Mouse (Mus musculus) adrenal gland, postnatal 10 days (tissue): ENCODE measurements around the gene Ftl1. TPM values are rescaled to one million over a fixed set of nuclear protein-coding genes. Genes with fewer than 3 reads are reported as not detected.
A peak's percentile ranks its signal among the peaks of the same experiment; 100 is the strongest.

Experiments
- DNase-seq: peaks from one replicate; pipeline ENCODE4 v3.0.0; 2021; ENCODE audit warnings: mixed read lengths
- microRNA-seq: library from miRNA; unstranded; fragments of <30 nt; microRNA quantifications from one replicate; pipeline ENCODE4 v1.2.0, GENCODE M21; 2021
- total RNA-seq, 2 experiments: library from RNA; stranded (reverse); gene quantifications; 2 replicates each; pipeline ENCODE4 v1.2.3; 2021

The Ftl1 gene
- total RNA-seq, 2 experiments from 2014 or later = 527 to 606 TPM

- DNase-seq = peak; percentile 41
Observed at GRCm38 (mm10) chr7:45413113-45413863, 46.4 kb downstream of the Ftl1 start, which contains the start of gene Ntf5. Gene Ntf5, plus strand, starts transcription at chr7:45413695.

- no peak for DNase-seq
Observed at GRCm38 (mm10) chr7:45412421-45412820, 47.3 kb downstream of the Ftl1 start.

- no peak for DNase-seq
Observed at GRCm38 (mm10) chr7:45409497-45410163, 50.1 kb downstream of the Ftl1 start.

GRCm38 (mm10) chr7:45408949-45409348, 50.7 kb downstream of the Ftl1 start:
- no peak for DNase-seq

GRCm38 (mm10) chr7:45408351-45408750, 51.3 kb downstream of the Ftl1 start:
- no peak for DNase-seq

Small RNA genes within 50 kb of the gene (microRNA-seq; reads per million reads assigned to microRNA genes)
- 2.3 reads per million for gene Gm22133

Other genes with a start within 250 kb of the Ftl1 start
- under 1 TPM in 1 of 2 experiments, not detected in 1; 0.30 TPM for gene Dkkl1, start 247.7 kb downstream of the Ftl1 start, total RNA-seq
- gene Tead2, start 244.1 kb downstream of the Ftl1 start, total RNA-seq = 10 to 100 TPM; 21.0 to 24.0 TPM
- gene Cd37, start 220.8 kb downstream of the Ftl1 start, total RNA-seq = 10 to 100 TPM; 13.9 to 17.6 TPM
- gene Slc6a16, start 218.8 kb downstream of the Ftl1 start, total RNA-seq = under 1 TPM in 1 of 2 experiments, not detected in 1; 0.12 TPM
- under 1 TPM in 1 of 2 experiments, not detected in 1; 0.42 TPM for gene Slc6a21, start 182.4 kb downstream of the Ftl1 start, total RNA-seq
- 10 to 100 TPM; 15.9 to 26.8 TPM for gene Trpm4, start 126.1 kb downstream of the Ftl1 start, total RNA-seq
- 10 to 100 TPM; 10.7 to 47.8 TPM for gene Hrc, start 124.6 kb downstream of the Ftl1 start, total RNA-seq
- gene Ppfia3, start 92.9 kb downstream of the Ftl1 start, total RNA-seq = 1 to 10 TPM; 1.9 to 3.0 TPM
- 1 to 10 TPM in 1 of 2 experiments, under 1 TPM in 1; 0.90 to 2.9 TPM for gene Lin7b, start 89.3 kb downstream of the Ftl1 start, total RNA-seq
- 100 to 1,000 TPM; 208 to 341 TPM for gene Snrnp70, start 64.1 kb downstream of the Ftl1 start, total RNA-seq
- gene Kcna7, start 54.2 kb downstream of the Ftl1 start, total RNA-seq = 1 to 10 TPM in 1 of 2 experiments, under 1 TPM in 1; 0.75 to 2.6 TPM
- under 1 TPM; 0.12 to 0.33 TPM for gene Ntf5, start 46.2 kb downstream of the Ftl1 start, total RNA-seq
- gene Lhb, start 39.1 kb downstream of the Ftl1 start, total RNA-seq = not detected
- gene Gys1, start 25.0 kb downstream of the Ftl1 start, total RNA-seq = 10 to 100 TPM; 66.7 to 92.5 TPM
- gene Ruvbl2, start 21.8 kb downstream of the Ftl1 start, total RNA-seq = 10 to 100 TPM; 50.2 to 58.9 TPM
- 10 to 100 TPM; 52.7 to 53.6 TPM for gene Bax, start 7.0 kb upstream of the Ftl1 start, total RNA-seq
- under 1 TPM; 0.64 to 0.69 TPM for gene Tulp2, start 22.0 kb upstream of the Ftl1 start, total RNA-seq
- gene Gm45808, start 26.9 kb upstream of the Ftl1 start, total RNA-seq = 10 to 100 TPM; 26.0 to 27.9 TPM
- 10 to 100 TPM; 42.4 to 47.3 TPM for gene Dhdh, start 28.9 kb upstream of the Ftl1 start, total RNA-seq
- gene Nucb1, start 50.5 kb upstream of the Ftl1 start, total RNA-seq = 100 to 1,000 TPM; 175 to 201 TPM
- gene Ppp1r15a, start 66.4 kb upstream of the Ftl1 start, total RNA-seq = 10 to 100 TPM; 28.0 to 48.2 TPM
- 1 to 10 TPM; 5.4 to 9.2 TPM for gene Plekha4, start 66.4 kb upstream of the Ftl1 start, total RNA-seq
- gene Hsd17b14, start 95.0 kb upstream of the Ftl1 start, total RNA-seq = 1 to 10 TPM in 1 of 2 experiments, under 1 TPM in 1; 0.93 to 1.4 TPM
- gene Bcat2, start 110.3 kb upstream of the Ftl1 start, total RNA-seq = 100 to 1,000 TPM; 114 to 118 TPM
- 10 to 100 TPM in 1 of 2 experiments, 1 to 10 TPM in 1; 1.3 to 21.9 TPM for gene Fgf21, start 155.6 kb upstream of the Ftl1 start, total RNA-seq
- under 1 TPM in 1 of 2 experiments, not detected in 1; 0.21 TPM for gene Fut1, start 157.4 kb upstream of the Ftl1 start, total RNA-seq
- under 1 TPM; 0.39 to 0.73 TPM for gene Izumo1, start 161.9 kb upstream of the Ftl1 start, total RNA-seq
- gene Rasip1, start 167.6 kb upstream of the Ftl1 start, total RNA-seq = 10 to 100 TPM; 35.6 to 37.9 TPM
- 10 to 100 TPM in 1 of 2 experiments, 1 to 10 TPM in 1; 8.3 to 13.2 TPM for gene Mamstr, start 180.1 kb upstream of the Ftl1 start, total RNA-seq
- not detected for gene Fut2, start 206.5 kb upstream of the Ftl1 start, total RNA-seq
- gene Ntn5, start 224.1 kb upstream of the Ftl1 start, total RNA-seq = under 1 TPM in 1 of 2 experiments, not detected in 1; 0.39 TPM
- under 1 TPM; 0.21 to 0.30 TPM for gene Sec1, start 234.5 kb upstream of the Ftl1 start, total RNA-seq
- 10 to 100 TPM in 1 of 2 experiments, 1 to 10 TPM in 1; 7.6 to 14.5 TPM for gene Car11, start 240.0 kb upstream of the Ftl1 start, total RNA-seq
- 10 to 100 TPM; 21.4 to 62.3 TPM for gene Dbp, start 245.2 kb upstream of the Ftl1 start, total RNA-seq